Mouse (Mus musculus): ENCODE measurements around the gene Fam196b.

DNA sequence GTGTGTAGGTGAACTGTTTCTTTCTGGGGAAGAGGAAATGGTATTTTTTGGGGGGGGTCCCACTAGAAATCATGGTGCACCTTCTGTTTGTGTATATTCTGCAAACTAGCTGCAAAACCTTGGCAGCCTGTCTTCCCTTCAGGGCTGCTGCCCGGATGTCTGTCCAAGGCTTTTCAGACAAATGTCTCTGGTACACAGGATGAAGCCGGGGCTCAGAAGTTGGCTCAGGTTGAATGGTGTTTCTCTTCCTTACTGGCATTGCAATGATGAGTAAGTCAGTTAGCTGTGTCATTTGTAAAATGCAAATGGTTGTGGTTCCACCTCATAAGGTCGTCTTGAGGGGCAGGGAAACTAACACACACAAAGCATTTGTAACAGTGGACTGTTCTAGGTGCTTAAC lies 8.4 kb upstream of the Fam196b start:
- TF ChIP-seq EP300 (IDR thresholded peaks at IDR 0.05; ENCODE audit: insufficient read depth, low read depth, low read length) (no peak), CTCF (IDR thresholded peaks at IDR 0.05) (no peak)

Data from heart, adult 2 months (tissue).